Mouse (Mus musculus) embryonic fibroblast, embryonic 13.5 days (primary cell): Measurements from ENCODE around the gene Aldh2.

ENCODE experiments used
- CTCF ChIP-seq: IDR thresholded peaks from 2 replicates; pipeline ENCODE4 v1.5.1; 2011; ENCODE audit warnings: mild to moderate bottlenecking, control low read depth, low read length, moderate library complexity, borderline replicate concordance; ENCODE audit not compliant: insufficient read depth
- POLR2A ChIP-seq: IDR thresholded peaks from 2 replicates; pipeline ENCODE4 v1.6.1; 2011; ENCODE audit warnings: low read depth, mild to moderate bottlenecking, control low read depth, low read length, moderate library complexity

DNA sequence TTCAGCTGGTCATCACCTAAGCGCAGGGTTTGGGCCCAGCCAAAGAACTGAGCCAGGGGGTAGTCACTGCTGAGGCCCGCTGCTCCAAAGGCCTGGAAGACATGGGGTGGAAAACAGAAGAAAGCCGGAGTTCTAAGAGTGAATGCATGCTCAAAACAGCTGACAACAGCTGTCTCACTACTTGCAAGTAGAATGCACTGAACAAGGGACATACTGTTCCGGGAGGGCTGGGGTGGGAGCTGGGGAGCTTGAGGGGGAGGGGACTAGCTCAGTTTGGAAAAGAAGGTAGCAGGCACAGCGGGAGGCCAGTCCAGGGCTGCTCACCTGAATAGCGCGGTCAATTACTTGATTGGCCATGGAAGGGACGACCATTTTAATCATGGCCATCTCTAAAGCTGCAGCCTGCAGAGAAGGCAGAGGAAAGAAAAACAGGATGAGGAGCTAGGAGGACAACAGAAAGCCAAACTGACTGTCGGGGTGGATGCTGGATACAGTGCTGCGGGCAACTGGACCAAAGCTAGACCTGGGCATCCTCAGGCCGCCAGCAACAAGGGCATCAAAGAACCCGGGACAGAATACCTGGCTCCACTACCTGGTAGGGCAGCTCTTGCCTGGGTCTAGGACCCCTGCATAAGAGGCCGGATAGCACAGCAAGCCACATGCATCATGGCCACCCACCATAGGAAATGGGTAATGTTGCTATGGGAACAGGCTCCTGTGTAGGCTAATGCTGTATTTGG, 5.4 kb upstream of the Aldh2 start:
- TF ChIP-seq CTCF (no peak), POLR2A (no peak)
